Mouse (Mus musculus): ENCODE data around the gene Mrpl4. TPM values are rescaled to one million over a fixed set of nuclear protein-coding genes. Genes with fewer than 3 reads are reported as not detected.
"Not testable (repeated sequence)": the region's sequence is repeated elsewhere in the genome, so short reads cannot be mapped to it uniquely, and the experiment has no call there.

Mrpl4 gene
- total RNA-seq, 1 experiment: 80.8 TPM

DNA sequence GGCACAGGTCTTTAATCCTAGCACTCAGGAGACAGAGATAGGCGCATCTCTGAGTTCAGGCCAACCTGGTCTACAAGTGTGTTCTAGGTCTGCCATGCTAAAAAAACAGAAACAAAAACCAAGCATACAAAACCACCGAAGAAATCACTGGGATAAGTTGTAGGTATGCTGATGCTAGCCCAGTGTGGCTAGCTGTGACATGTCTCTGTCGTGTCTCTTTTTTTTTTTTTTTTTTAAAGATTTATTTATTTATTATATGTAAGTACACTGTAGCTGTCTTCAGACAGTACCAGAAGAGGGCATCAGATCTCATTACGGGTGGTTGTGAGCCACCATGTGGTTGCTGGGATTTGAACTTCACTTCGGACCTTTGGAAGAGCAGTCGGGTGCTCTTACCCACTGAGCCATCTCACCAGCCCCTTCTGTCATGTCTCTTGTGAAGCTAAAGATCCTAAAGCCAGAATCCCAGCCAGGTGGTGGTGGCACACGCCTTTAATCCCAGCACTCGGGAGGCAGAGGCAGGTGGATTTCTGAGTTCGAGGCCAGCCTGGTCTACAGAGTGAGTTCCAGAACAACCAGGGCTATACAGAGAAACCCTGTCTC, 8.5 kb downstream of the Mrpl4 start:
- Histone ChIP-seq H3K4me1 (ENCODE audit: control insufficient read depth in 2 of 2, insufficient read depth in 2 of 2, low read length in 2 of 2, poor library complexity in 1 of 2) (peaks cover 6 to 12% of the 10 kb centered on the region in 2 experiments; a peak in 3 of 4 replicates), H3K36me3 (ENCODE audit: control insufficient read depth, insufficient read depth, low read length, poor library complexity, severe bottlenecking) (peaks cover 26% of the 10 kb centered on the region)
- TF ChIP-seq ZNF384 (IDR thresholded peaks at IDR 0.05; ENCODE audit: low read depth, low read length): peak; percentile 50; the same call in 1 of the 2 replicates
- DNase-seq (ENCODE audit: low read depth, low spot score); H3K9me3 ChIP-seq (ENCODE audit: control insufficient read depth, insufficient read depth, low read depth, low read length); H3K27ac ChIP-seq (ENCODE audit: insufficient read depth, low read depth, low read length, poor library complexity, severe bottlenecking); H3K4me3 ChIP-seq (ENCODE audit: insufficient read depth in 1 of 2, low read depth in 1 of 2, low read length in 2 of 2, poor library complexity in 1 of 2, severe bottlenecking in 1 of 2); in situ Hi-C loops (cut with MboI; ENCODE audit: low sequenced_read_pairs in 2 of 2, unreplicated experiment in 2 of 2); H3K9ac ChIP-seq (ENCODE audit: insufficient read depth, low read depth, low read length, poor library complexity, severe bottlenecking): not testable (repeated sequence)

DNA sequence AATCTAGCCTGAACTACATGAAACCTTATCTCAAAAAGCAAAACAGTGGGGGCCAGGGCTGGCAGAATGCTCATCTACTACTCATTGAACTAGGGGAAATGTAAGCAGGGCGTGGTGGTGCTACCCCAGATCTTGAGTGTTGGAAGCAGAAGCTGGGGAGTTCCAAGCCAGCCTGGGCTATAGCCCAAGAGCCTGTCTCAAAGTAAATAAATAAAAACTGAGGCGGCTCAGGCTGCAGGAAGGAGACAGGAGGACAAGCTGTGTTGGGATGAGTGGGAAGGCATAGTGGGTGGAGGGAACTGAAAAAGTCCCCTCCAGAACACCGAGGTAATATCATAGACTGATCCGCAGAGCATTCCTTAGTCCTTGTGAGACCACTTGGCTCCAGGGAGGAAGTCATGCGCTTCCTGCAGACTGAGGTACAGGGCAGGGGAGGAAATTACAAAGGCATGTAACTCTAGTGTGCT, 9.3 kb downstream of the Mrpl4 start:
- in situ Hi-C loops (cut with MboI; ENCODE audit: low sequenced_read_pairs in 2 of 2, unreplicated experiment in 2 of 2): no loop called here
- H3K36me3 ChIP-seq (ENCODE audit: control insufficient read depth, insufficient read depth, low read length, poor library complexity, severe bottlenecking): peaks cover 20% of the 10 kb centered on the region
- H3K27ac ChIP-seq (ENCODE audit: insufficient read depth, low read depth, low read length, poor library complexity, severe bottlenecking): no peak overlapping the region
- no peak for DNase-seq (ENCODE audit: low read depth, low spot score)
- peaks cover 6 to 12% of the 10 kb centered on the region in 2 experiments; a peak in 3 of 4 replicates for H3K4me1 ChIP-seq (ENCODE audit: control insufficient read depth in 2 of 2, insufficient read depth in 2 of 2, low read length in 2 of 2, poor library complexity in 1 of 2)
- H3K9me3 ChIP-seq (ENCODE audit: control insufficient read depth, insufficient read depth, low read depth, low read length): no peaks in the 10 kb centered on the region
- no peak overlapping the region for H3K9ac ChIP-seq (ENCODE audit: insufficient read depth, low read depth, low read length, poor library complexity, severe bottlenecking)
- H3K4me3 ChIP-seq (ENCODE audit: insufficient read depth in 1 of 2, low read depth in 1 of 2, low read length in 2 of 2, poor library complexity in 1 of 2, severe bottlenecking in 1 of 2): no peak overlapping the region
- TF ChIP-seq HCFC1 (IDR thresholded peaks at IDR 0.05; ENCODE audit: borderline replicate concordance, insufficient read depth, low read length) (no peak), ZC3H11A (IDR thresholded peaks at IDR 0.05; ENCODE audit: borderline replicate concordance, low read depth, low read length) (no peak), ZNF384 (IDR thresholded peaks at IDR 0.05; ENCODE audit: low read depth, low read length) (no peak), CHD2 (IDR thresholded peaks at IDR 0.05; ENCODE audit: low read depth, low read length) (no peak), MAFK (IDR thresholded peaks at IDR 0.05; ENCODE audit: insufficient read depth, low read depth, low read length) (no peak)

DNA sequence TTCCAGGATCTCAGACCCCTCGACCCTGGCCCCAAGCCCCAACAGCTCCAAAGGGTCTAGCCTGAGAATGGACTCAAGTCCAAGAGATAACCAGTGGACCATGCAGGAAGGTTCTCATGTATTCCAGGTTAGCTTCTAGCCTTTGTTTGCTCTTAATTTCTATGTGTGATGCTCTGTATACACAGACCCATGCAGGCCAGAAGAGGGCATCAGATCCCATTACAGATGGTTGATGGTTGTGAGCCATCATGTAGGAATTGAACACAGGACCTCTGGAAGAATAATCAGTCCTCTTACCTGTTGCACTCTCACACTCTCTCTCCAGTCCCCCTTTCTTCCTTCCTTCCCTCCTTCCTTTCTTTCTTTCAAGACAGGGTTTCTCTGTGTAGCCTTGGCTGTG, 9.8 kb downstream of the Mrpl4 start:
- Histone ChIP-seq H3K4me1 (ENCODE audit: control insufficient read depth in 2 of 2, insufficient read depth in 2 of 2, low read length in 2 of 2, poor library complexity in 1 of 2) (peaks cover 8 to 12% of the 10 kb centered on the region in 2 experiments; a peak in 3 of 4 replicates), H3K27ac (ENCODE audit: insufficient read depth, low read depth, low read length, poor library complexity, severe bottlenecking) (no peak overlapping the region), H3K4me3 (ENCODE audit: insufficient read depth in 1 of 2, low read depth in 1 of 2, low read length in 2 of 2, poor library complexity in 1 of 2, severe bottlenecking in 1 of 2) (no peak overlapping the region), H3K9ac (ENCODE audit: insufficient read depth, low read depth, low read length, poor library complexity, severe bottlenecking) (no peak overlapping the region), H3K9me3 (ENCODE audit: control insufficient read depth, insufficient read depth, low read depth, low read length) (no peaks in the 10 kb centered on the region), H3K36me3 (ENCODE audit: control insufficient read depth, insufficient read depth, low read length, poor library complexity, severe bottlenecking) (peaks cover 16% of the 10 kb centered on the region)
- TF ChIP-seq MAFK (IDR thresholded peaks at IDR 0.05; ENCODE audit: insufficient read depth, low read depth, low read length) (no peak), CHD2 (IDR thresholded peaks at IDR 0.05; ENCODE audit: low read depth, low read length) (no peak), ZNF384 (IDR thresholded peaks at IDR 0.05; ENCODE audit: low read depth, low read length) (no peak), HCFC1 (IDR thresholded peaks at IDR 0.05; ENCODE audit: borderline replicate concordance, insufficient read depth, low read length) (no peak), ZC3H11A (IDR thresholded peaks at IDR 0.05; ENCODE audit: borderline replicate concordance, low read depth, low read length) (no peak)
- DNase-seq (ENCODE audit: low read depth, low spot score): no peak
- in situ Hi-C loops (cut with MboI; ENCODE audit: low sequenced_read_pairs in 2 of 2, unreplicated experiment in 2 of 2): no loop called here

DNA sequence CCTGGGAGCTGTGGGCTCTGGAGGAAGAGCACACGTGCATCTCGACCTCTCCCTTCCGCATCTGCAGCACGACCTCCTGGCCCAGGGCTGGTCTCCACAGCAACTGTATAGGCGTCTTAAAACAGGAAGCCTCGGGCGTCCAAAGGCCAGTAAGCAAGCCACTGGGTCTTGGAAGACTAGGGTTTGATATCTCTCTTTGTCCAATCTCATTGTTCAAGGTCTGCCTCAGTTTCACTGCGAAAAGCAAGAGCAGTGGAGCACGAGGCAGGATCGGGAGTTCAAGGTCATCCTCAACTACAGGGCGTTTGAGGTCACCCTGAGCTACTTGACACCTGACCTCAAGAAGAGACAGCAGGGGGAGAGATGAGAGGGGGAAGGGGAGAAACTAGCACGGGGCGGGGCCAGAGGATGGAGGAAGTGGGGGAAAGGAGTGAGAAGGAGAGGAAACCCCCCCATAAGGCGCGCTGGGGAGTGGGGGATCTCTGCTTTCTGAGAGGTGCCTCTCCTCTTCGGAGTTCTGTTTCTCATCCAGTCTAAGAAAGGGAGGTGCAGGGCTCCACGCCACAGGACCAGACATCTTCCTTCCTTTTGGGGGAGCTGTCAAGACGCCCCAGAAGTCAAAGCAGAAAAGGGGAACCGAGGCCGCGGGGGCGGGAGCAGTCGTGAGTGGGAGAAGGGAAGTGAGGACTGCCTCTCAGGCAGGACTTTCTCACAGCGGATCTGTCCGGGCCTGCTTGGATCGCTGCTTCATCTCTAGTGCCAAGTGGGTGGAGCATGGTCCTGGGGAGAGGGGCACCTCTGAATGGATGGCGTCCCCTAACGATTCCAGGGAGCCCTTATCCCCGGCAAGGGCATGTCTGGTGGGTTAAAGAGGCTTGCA, 12.4 kb downstream of the Mrpl4 start:
- TF ChIP-seq HCFC1 (IDR thresholded peaks at IDR 0.05; ENCODE audit: borderline replicate concordance, insufficient read depth, low read length): no peak
- no peak for TF ChIP-seq MAFK (IDR thresholded peaks at IDR 0.05; ENCODE audit: insufficient read depth, low read depth, low read length)
- no peak for TF ChIP-seq ZC3H11A (IDR thresholded peaks at IDR 0.05; ENCODE audit: borderline replicate concordance, low read depth, low read length)
- TF ChIP-seq ZNF384 (IDR thresholded peaks at IDR 0.05; ENCODE audit: low read depth, low read length): no peak
- TF ChIP-seq CHD2 (IDR thresholded peaks at IDR 0.05; ENCODE audit: low read depth, low read length): no peak
- Histone ChIP-seq H3K9ac (ENCODE audit: insufficient read depth, low read depth, low read length, poor library complexity, severe bottlenecking) (peak overlapping the region; percentile 85), H3K4me1 (ENCODE audit: control insufficient read depth in 2 of 2, insufficient read depth in 2 of 2, low read length in 2 of 2, poor library complexity in 1 of 2) (peaks cover 8 to 17% of the 10 kb centered on the region in 2 experiments; a peak in 3 of 4 replicates), H3K4me3 (ENCODE audit: insufficient read depth in 1 of 2, low read depth in 1 of 2, low read length in 2 of 2, poor library complexity in 1 of 2, severe bottlenecking in 1 of 2) (peak overlapping the region; percentile 87 to 92), H3K27ac (ENCODE audit: insufficient read depth, low read depth, low read length, poor library complexity, severe bottlenecking) (peak overlapping the region; percentile 85), H3K36me3 (ENCODE audit: control insufficient read depth, insufficient read depth, low read length, poor library complexity, severe bottlenecking) (peaks cover 13% of the 10 kb centered on the region), H3K9me3 (ENCODE audit: control insufficient read depth, insufficient read depth, low read depth, low read length) (no peaks in the 10 kb centered on the region)
- in situ Hi-C loops (cut with MboI; ENCODE audit: low sequenced_read_pairs in 2 of 2, unreplicated experiment in 2 of 2): no loop called here
- DNase-seq (ENCODE audit: low read depth, low spot score): no peak

Measured in ES-E14 (cell line).